Mouse (Mus musculus) liver, adult 2 months (tissue): ENCODE data around the gene Pold2. TPM values are rescaled to one million over a fixed set of nuclear protein-coding genes. Genes with fewer than 3 reads are reported as not detected.

ENCODE experiments used
- DNase-seq: peaks from one replicate; pipeline ENCODE4 v3.0.0-alpha.2; 2011; ENCODE audit warnings: low read depth, low spot score; ENCODE audit errors: extremely low read depth
- H3K27ac ChIP-seq: fragments of 200-500 bp; replicated peaks from 2 replicates; pipeline ENCODE4 v1.5.1; 2012; ENCODE audit warnings: low read depth, mild to moderate bottlenecking, control low read depth, inconsistent platforms, low read length; ENCODE audit not compliant: insufficient read depth
- H3K27me3 ChIP-seq: fragments of 200-500 bp; 2 replicates; pipeline ENCODE4 v1.6.1; 2012; ENCODE audit warnings: mild to moderate bottlenecking, moderate library complexity, low read length, inconsistent platforms; ENCODE audit not compliant: control insufficient read depth, insufficient read depth
- H3K36me3 ChIP-seq: fragments of 200-500 bp; 2 replicates; pipeline ENCODE4 v1.6.1; 2012; ENCODE audit warnings: low read length, inconsistent platforms; ENCODE audit not compliant: control insufficient read depth, insufficient read depth
- H3K4me1 ChIP-seq: fragments of 200-500 bp; 2 replicates; pipeline ENCODE4 v1.6.1; 2011; ENCODE audit warnings: low read length; ENCODE audit not compliant: control insufficient read depth, insufficient read depth
- H3K4me3 ChIP-seq: fragments of 200-500 bp; 2 replicates; pipeline ENCODE4 v1.5.1; 2011; ENCODE audit warnings: low read depth, mild to moderate bottlenecking, control low read depth, low read length, moderate library complexity; ENCODE audit not compliant: insufficient read depth
- H3K79me2 ChIP-seq: fragments of 200-500 bp; 2 replicates; pipeline ENCODE4 v1.6.1; 2012; ENCODE audit warnings: inconsistent platforms, mild to moderate bottlenecking, low read length, moderate library complexity; ENCODE audit not compliant: control insufficient read depth, insufficient read depth
- H3K9ac ChIP-seq: fragments of 200-500 bp; 2 replicates; pipeline ENCODE4 v1.6.1; 2012; ENCODE audit warnings: low read depth, mild to moderate bottlenecking, control low read depth, inconsistent platforms, low read length
- CTCF ChIP-seq: fragments of 200-500 bp; IDR thresholded peaks from 2 replicates; pipeline ENCODE4 v1.5.1; 2011; ENCODE audit warnings: low read depth, low read length, control low read depth
- POLR2A ChIP-seq: fragments of 200-500 bp; IDR thresholded peaks from 2 replicates; pipeline ENCODE4 v1.6.1; 2011; ENCODE audit warnings: low read length, control low read depth; ENCODE audit not compliant: insufficient read depth; ENCODE audit errors: extremely low read depth
- WGBS: fragments of 180-500 bp; shearing (Covaris S2); methylation state at CpG from one replicate; pipeline ENCODE4 v1.1.7; 2018; 5-methylcytosine and 5-hydroxymethylcytosine counted together
- polyA plus RNA-seq: library from polyadenylated mRNA; depleted of rRNA; stranded (reverse); fragments of >200 nt; gene quantifications from 2 replicates; pipeline ENCODE4 v1.2.3, GENCODE M21; 2012
- total RNA-seq: library from RNA; depleted of rRNA; stranded (reverse); fragments of >200 nt; gene quantifications from 2 replicates; pipeline ENCODE4 v1.2.3, GENCODE M21; 2014

Pold2 gene
- total and polyA plus RNA-seq, 2 experiments = 10.7 to 81.1 TPM

DNA sequence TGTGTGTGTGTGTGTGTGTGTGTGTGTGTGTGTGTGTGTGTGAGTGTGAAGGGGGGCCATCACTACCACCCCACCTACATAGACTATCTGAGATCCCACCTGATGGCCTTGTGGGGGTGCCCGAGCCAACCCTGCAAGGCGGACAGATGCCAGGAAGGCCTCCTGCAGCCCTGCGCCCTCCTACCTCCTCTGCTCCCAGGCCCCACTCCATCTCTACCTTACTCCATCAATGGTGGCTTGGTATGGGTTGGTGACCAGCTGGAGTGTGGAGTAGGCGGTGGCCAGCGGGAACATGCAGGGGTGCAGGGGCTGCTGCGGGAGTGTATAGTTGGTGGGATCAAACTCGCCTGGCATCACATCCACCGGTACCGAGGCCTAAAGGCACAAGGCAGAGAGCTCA is 4.9 kb downstream of the Pold2 start:
- H3K4me1 ChIP-seq = peaks cover 2% of the 10 kb centered on the region; the same call in 1 of the 2 replicates
- WGBS = 98% methylated on average over 9 of the region's 9 CpGs
- H3K27ac ChIP-seq = no peak overlapping the region
- H3K4me3 ChIP-seq = no peak overlapping the region
- H3K27me3 ChIP-seq = no peaks in the 10 kb centered on the region
- H3K79me2 ChIP-seq = no peaks in the 10 kb centered on the region
- no peak for TF ChIP-seq POLR2A
- TF ChIP-seq CTCF = no peak
- DNase-seq = no peak
- no peak overlapping the region for H3K9ac ChIP-seq
- 0 out of 2 replicates have a peak, but pooled peaks cover 2% of the 10 kb centered on the region for H3K36me3 ChIP-seq

GRCm38 (mm10) chr11:5872707-5873106 is 5.4 kb downstream of the Pold2 start:
- Histone ChIP-seq H3K27me3 (no peaks in the 10 kb centered on the region), H3K27ac (no peak overlapping the region), H3K4me3 (no peak overlapping the region), H3K4me1 (peaks cover 2% of the 10 kb centered on the region; the same call in 1 of the 2 replicates), H3K79me2 (no peaks in the 10 kb centered on the region), H3K36me3 (0 out of 2 replicates have a peak, but pooled peaks cover 2% of the 10 kb centered on the region), H3K9ac (no peak overlapping the region)
- DNase-seq = no peak
- TF ChIP-seq POLR2A (no peak), CTCF (no peak)
- WGBS = 96% methylated on average over 11 of the region's 11 CpGs

GRCm38 (mm10) chr11:5870069-5870468 is 8.0 kb downstream of the Pold2 start:
- no peaks in the 10 kb centered on the region for H3K4me1 ChIP-seq
- H3K36me3 ChIP-seq = 0 out of 2 replicates have a peak, but pooled peaks cover 2% of the 10 kb centered on the region
- H3K27me3 ChIP-seq = no peaks in the 10 kb centered on the region
- no peak overlapping the region for H3K27ac ChIP-seq
- H3K4me3 ChIP-seq = no peak overlapping the region
- no peaks in the 10 kb centered on the region for H3K79me2 ChIP-seq
- no peak for TF ChIP-seq CTCF
- TF ChIP-seq POLR2A = no peak
- H3K9ac ChIP-seq = no peak overlapping the region
- no peak for DNase-seq
- WGBS = 92% methylated on average over 16 of the region's 16 CpGs

GRCm38 (mm10) chr11:5869331-5869730 is 8.8 kb downstream of the Pold2 start:
- no peaks in the 10 kb centered on the region for H3K79me2 ChIP-seq
- no peak overlapping the region for H3K27ac ChIP-seq
- no peaks in the 10 kb centered on the region for H3K4me1 ChIP-seq
- H3K36me3 ChIP-seq = 0 out of 2 replicates have a peak, but pooled peaks cover 2% of the 10 kb centered on the region
- H3K9ac ChIP-seq = no peak overlapping the region
- H3K27me3 ChIP-seq = no peaks in the 10 kb centered on the region
- H3K4me3 ChIP-seq = no peak overlapping the region
- WGBS = 97% methylated on average over 16 of the region's 16 CpGs
- no peak for TF ChIP-seq POLR2A
- no peak for TF ChIP-seq CTCF
- no peak for DNase-seq

DNA sequence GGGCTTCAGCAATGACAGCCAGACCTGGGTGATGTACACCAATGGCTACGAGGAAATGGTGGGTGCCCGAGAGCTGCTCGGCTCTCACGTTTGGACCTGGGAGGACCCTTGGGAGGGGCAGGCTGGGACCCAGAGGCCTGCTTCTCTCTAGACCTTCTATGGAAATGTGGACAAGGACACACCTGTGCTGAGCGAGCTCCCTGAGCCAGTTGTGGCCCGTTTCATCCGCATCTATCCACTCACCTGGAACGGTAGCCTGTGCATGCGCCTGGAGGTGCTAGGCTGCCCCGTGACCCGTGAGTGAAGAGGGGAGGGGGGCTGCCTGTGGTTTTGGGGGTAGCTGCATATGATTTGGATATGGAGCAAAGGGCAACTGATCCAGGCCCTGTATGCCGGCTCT is 9.8 kb downstream of the Pold2 start:
- TF ChIP-seq POLR2A (no peak), CTCF (no peak)
- Histone ChIP-seq H3K36me3 (0 out of 2 replicates have a peak, but pooled peaks cover 2% of the 10 kb centered on the region), H3K9ac (no peak overlapping the region), H3K27ac (no peak overlapping the region), H3K4me1 (no peaks in the 10 kb centered on the region), H3K79me2 (no peaks in the 10 kb centered on the region), H3K4me3 (no peak overlapping the region), H3K27me3 (no peaks in the 10 kb centered on the region)
- no peak for DNase-seq
- WGBS = 93% methylated on average over 12 of the region's 12 CpGs

GRCm38 (mm10) chr11:5867196-5867595 is 10.9 kb downstream of the Pold2 start:
- Histone ChIP-seq H3K4me3 (no peak overlapping the region), H3K79me2 (no peaks in the 10 kb centered on the region), H3K4me1 (no peaks in the 10 kb centered on the region), H3K36me3 (no peaks in the 10 kb centered on the region), H3K27me3 (no peaks in the 10 kb centered on the region; the same call in 1 of the 2 replicates), H3K9ac (no peak overlapping the region), H3K27ac (no peak overlapping the region)
- no peak for DNase-seq
- WGBS = 98% methylated on average over 2 of the region's 2 CpGs
- TF ChIP-seq CTCF = no peak
- no peak for TF ChIP-seq POLR2A
